Mouse (Mus musculus): ENCODE measurements around the gene Dnase2a. TPM values are rescaled to one million over a fixed set of nuclear protein-coding genes. Genes with fewer than 3 reads are reported as not detected.

The Dnase2a gene
- polyA plus RNA-seq, 1 experiment: 9.0 TPM

GRCm38 (mm10) chr8:84943699-84944098 is 35.3 kb downstream of the Dnase2a start:
- H3K27me3 ChIP-seq (ENCODE audit: control insufficient read depth, insufficient read depth, insufficient read length): peaks cover 30% of the 10 kb centered on the region

GRCm38 (mm10) chr8:84944478-84945160 is 36.3 kb downstream of the Dnase2a start:
- H3K79me3 ChIP-seq (ENCODE audit: low read depth): no peaks in the 10 kb centered on the region
- no peak overlapping the region for H3ac ChIP-seq (ENCODE audit: control insufficient read depth, insufficient read length, low read depth)
- TF ChIP-seq CTCF (IDR thresholded peaks at IDR 0.05; ENCODE audit: control insufficient read depth, insufficient read depth, insufficient read length): no peak
- no peak for TF ChIP-seq CEBPB (IDR thresholded peaks at IDR 0.05; ENCODE audit: low read depth)
- no peak for TF ChIP-seq MYOG (IDR thresholded peaks at IDR 0.05; ENCODE audit: control insufficient read depth, extremely low read depth, insufficient read length)
- TF ChIP-seq FOSL1 (IDR thresholded peaks at IDR 0.05; ENCODE audit: insufficient read depth, low read length, poor library complexity, severe bottlenecking): no peak
- no peak for TF ChIP-seq MAX (IDR thresholded peaks at IDR 0.05)
- no peak for TF ChIP-seq USF1 (IDR thresholded peaks at IDR 0.05; ENCODE audit: low read depth)
- TF ChIP-seq MYOD1 (IDR thresholded peaks at IDR 0.05; ENCODE audit: control insufficient read depth, insufficient read length, low read depth): no peak
- no peaks in the 10 kb centered on the region for H3K79me2 ChIP-seq (ENCODE audit: control insufficient read depth, insufficient read depth)
- peaks cover 31% of the 10 kb centered on the region for H3K27me3 ChIP-seq (ENCODE audit: control insufficient read depth, insufficient read depth, insufficient read length)
- no peak overlapping the region for H3K4me3 ChIP-seq (ENCODE audit: insufficient read depth, poor library complexity, severe bottlenecking)
- no peaks in the 10 kb centered on the region for H3K36me3 ChIP-seq (ENCODE audit: control insufficient read depth, insufficient read depth)

More at GRCm38 (mm10) chr8:84943699-84944098, 35.3 kb downstream of the Dnase2a start:
- H3ac ChIP-seq (ENCODE audit: control insufficient read depth, insufficient read length, low read depth): no peak overlapping the region
- H3K36me3 ChIP-seq (ENCODE audit: control insufficient read depth, insufficient read depth): no peaks in the 10 kb centered on the region
- H3K79me3 ChIP-seq (ENCODE audit: low read depth): no peaks in the 10 kb centered on the region
- TF ChIP-seq MYOD1 (IDR thresholded peaks at IDR 0.05; ENCODE audit: control insufficient read depth, insufficient read length, low read depth) (no peak), USF1 (IDR thresholded peaks at IDR 0.05; ENCODE audit: low read depth) (no peak), CEBPB (IDR thresholded peaks at IDR 0.05; ENCODE audit: low read depth) (no peak), MYOG (IDR thresholded peaks at IDR 0.05; ENCODE audit: control insufficient read depth, extremely low read depth, insufficient read length) (no peak), FOSL1 (IDR thresholded peaks at IDR 0.05; ENCODE audit: insufficient read depth, low read length, poor library complexity, severe bottlenecking) (no peak), MAX (IDR thresholded peaks at IDR 0.05) (no peak), CTCF (IDR thresholded peaks at IDR 0.05; ENCODE audit: control insufficient read depth, insufficient read depth, insufficient read length) (no peak)
- H3K4me3 ChIP-seq (ENCODE audit: insufficient read depth, poor library complexity, severe bottlenecking): no peak overlapping the region
- no peaks in the 10 kb centered on the region for H3K79me2 ChIP-seq (ENCODE audit: control insufficient read depth, insufficient read depth)

GRCm38 (mm10) chr8:84945235-84945632 is 36.9 kb downstream of the Dnase2a start:
- TF ChIP-seq MAX (IDR thresholded peaks at IDR 0.05) (no peak), USF1 (IDR thresholded peaks at IDR 0.05; ENCODE audit: low read depth) (no peak), MYOG (IDR thresholded peaks at IDR 0.05; ENCODE audit: control insufficient read depth, extremely low read depth, insufficient read length) (no peak), CTCF (IDR thresholded peaks at IDR 0.05; ENCODE audit: control insufficient read depth, insufficient read depth, insufficient read length) (no peak), FOSL1 (IDR thresholded peaks at IDR 0.05; ENCODE audit: insufficient read depth, low read length, poor library complexity, severe bottlenecking) (no peak)
- H3K36me3 ChIP-seq (ENCODE audit: control insufficient read depth, insufficient read depth): no peaks in the 10 kb centered on the region
- no peaks in the 10 kb centered on the region for H3K79me3 ChIP-seq (ENCODE audit: low read depth)
- peaks cover 37% of the 10 kb centered on the region for H3K27me3 ChIP-seq (ENCODE audit: control insufficient read depth, insufficient read depth, insufficient read length)
- H3ac ChIP-seq (ENCODE audit: control insufficient read depth, insufficient read length, low read depth): no peak overlapping the region
- H3K4me3 ChIP-seq (ENCODE audit: insufficient read depth, poor library complexity, severe bottlenecking): no peak overlapping the region
- H3K79me2 ChIP-seq (ENCODE audit: control insufficient read depth, insufficient read depth): no peaks in the 10 kb centered on the region

GRCm38 (mm10) chr8:84945633-84946527 is 37.5 kb downstream of the Dnase2a start:
- Histone ChIP-seq H3K27me3 (ENCODE audit: control insufficient read depth, insufficient read depth, insufficient read length) (peaks cover 42% of the 10 kb centered on the region), H3K4me3 (ENCODE audit: insufficient read depth, poor library complexity, severe bottlenecking) (no peak overlapping the region)

GRCm38 (mm10) chr8:84946528-84947240 is 38.3 kb downstream of the Dnase2a start, which contains the start of gene Rtbdn:
Gene Rtbdn, plus strand, starts transcription at chr8:84946991.
- Histone ChIP-seq H3K79me3 (ENCODE audit: low read depth) (no peaks in the 10 kb centered on the region), H3K36me3 (ENCODE audit: control insufficient read depth, insufficient read depth) (no peaks in the 10 kb centered on the region), H3ac (ENCODE audit: control insufficient read depth, insufficient read length, low read depth) (peak within 1 kb of the TSS; percentile 24), H3K79me2 (ENCODE audit: control insufficient read depth, insufficient read depth) (no peaks in the 10 kb centered on the region), H3K27me3 (ENCODE audit: control insufficient read depth, insufficient read depth, insufficient read length) (peaks cover 47% of the 10 kb centered on the region), H3K4me3 (ENCODE audit: insufficient read depth, poor library complexity, severe bottlenecking) (no peak within 1 kb of the TSS)
- TF ChIP-seq MAX (IDR thresholded peaks at IDR 0.05) (no peak), CEBPB (IDR thresholded peaks at IDR 0.05; ENCODE audit: low read depth) (no peak), CTCF (IDR thresholded peaks at IDR 0.05; ENCODE audit: control insufficient read depth, insufficient read depth, insufficient read length) (no peak), MYOG (IDR thresholded peaks at IDR 0.05; ENCODE audit: control insufficient read depth, extremely low read depth, insufficient read length) (no peak), USF1 (IDR thresholded peaks at IDR 0.05; ENCODE audit: low read depth) (no peak), FOSL1 (IDR thresholded peaks at IDR 0.05; ENCODE audit: insufficient read depth, low read length, poor library complexity, severe bottlenecking) (no peak), MYOD1 (IDR thresholded peaks at IDR 0.05; ENCODE audit: control insufficient read depth, insufficient read length, low read depth) (no peak)

More at GRCm38 (mm10) chr8:84945633-84946527, 37.5 kb downstream of the Dnase2a start:
- H3K36me3 ChIP-seq (ENCODE audit: control insufficient read depth, insufficient read depth): no peaks in the 10 kb centered on the region
- peak overlapping the region; percentile 24 for H3ac ChIP-seq (ENCODE audit: control insufficient read depth, insufficient read length, low read depth)
- H3K79me3 ChIP-seq (ENCODE audit: low read depth): no peaks in the 10 kb centered on the region
- no peak for TF ChIP-seq FOSL1 (IDR thresholded peaks at IDR 0.05; ENCODE audit: insufficient read depth, low read length, poor library complexity, severe bottlenecking)
- no peak for TF ChIP-seq CTCF (IDR thresholded peaks at IDR 0.05; ENCODE audit: control insufficient read depth, insufficient read depth, insufficient read length)
- no peak for TF ChIP-seq MYOD1 (IDR thresholded peaks at IDR 0.05; ENCODE audit: control insufficient read depth, insufficient read length, low read depth)
- TF ChIP-seq USF1 (IDR thresholded peaks at IDR 0.05; ENCODE audit: low read depth): no peak
- no peak for TF ChIP-seq MYOG (IDR thresholded peaks at IDR 0.05; ENCODE audit: control insufficient read depth, extremely low read depth, insufficient read length)
- TF ChIP-seq MAX (IDR thresholded peaks at IDR 0.05): no peak
- TF ChIP-seq CEBPB (IDR thresholded peaks at IDR 0.05; ENCODE audit: low read depth): no peak
- no peaks in the 10 kb centered on the region for H3K79me2 ChIP-seq (ENCODE audit: control insufficient read depth, insufficient read depth)
